Comparison of ENCODE assay signal across 27 mouse cellular contexts in genomic region chr7:79759766-79760165, GRCm38 (mm10). TPM values are rescaled to one million over a fixed set of nuclear protein-coding genes. Genes with fewer than 3 reads are reported as not detected.
A peak's percentile ranks its signal among the peaks of the same experiment; 100 is the strongest.
DNase-seq lines count a peak whose midpoint lies in the region; ATAC-seq and TF ChIP-seq lines count a peak whose summit lies in the region.
"Had no signal": no experiment of that assay in that cellular context is flagged by ENCODE, and none has a peak within 500 bp of the region (broad histone marks: within the 10 kb centered on the region; RNA-seq: fewer than 3 reads in every experiment).

No protein-coding gene starts in this region.

- ATAC-seq in forebrain, embryonic 16.5 days = no peak
- ATAC-seq: forebrain, embryonic 14.5 days; intestine, embryonic 16.5 days; Patski had no signal

- TF ChIP-seq CTCF in MEL (IDR thresholded peaks at IDR 0.05 in 2 of 3, conservative IDR thresholded peaks at IDR 0.05 in 1 of 3; ENCODE audit: control insufficient read depth in 1 of 3, insufficient read depth in 1 of 3, low read depth in 2 of 3, low read length in 3 of 3, poor library complexity in 1 of 3, severe bottlenecking in 1 of 3) = no peak

- no peaks in the 10 kb centered on the region for H3K27me3 ChIP-seq in MEL (ENCODE audit: control insufficient read depth in 1 of 2, insufficient read depth in 2 of 2, low read length in 2 of 2)
- H3K27me3 ChIP-seq in forebrain, embryonic 16.5 days (replicated peaks; ENCODE audit: control insufficient read depth, insufficient read depth, low read length) = no peaks in the 10 kb centered on the region
- H3K27me3 ChIP-seq: heart, embryonic 13.5 days; hindbrain, embryonic 12.5 days; hindbrain, embryonic 15.5 days; Patski had no signal

- no peak overlapping the region for H3K4me3 ChIP-seq in MEL (ENCODE audit: control insufficient read depth in 1 of 2, insufficient read depth in 1 of 2, low read depth in 2 of 2, low read length in 2 of 2)
- H3K4me3 ChIP-seq in forebrain, embryonic 16.5 days (replicated peaks; ENCODE audit: low read length) = no peak overlapping the region
- H3K4me3 ChIP-seq: heart, adult 2 months; heart, embryonic 10.5 days; heart, embryonic 13.5 days; hindbrain, embryonic 12.5 days; hindbrain, embryonic 15.5 days had no signal

- 0 out of 2 replicates have a peak overlapping the region, but pooled peaks have one; percentile 1 for H3K27ac ChIP-seq in MEL (ENCODE audit: control insufficient read depth, low read depth, low read length)
- no peak overlapping the region for H3K27ac ChIP-seq in forebrain, embryonic 16.5 days (ENCODE audit: low read length)
- H3K27ac ChIP-seq: heart, adult 2 months; heart, embryonic 10.5 days; heart, embryonic 13.5 days; hindbrain, embryonic 12.5 days; hindbrain, embryonic 15.5 days had no signal

- TF ChIP-seq POLR2A in MEL (IDR thresholded peaks at IDR 0.05; ENCODE audit: control insufficient read depth in 1 of 2, insufficient read depth in 1 of 2, low read depth in 1 of 2, low read length in 2 of 2, poor library complexity in 1 of 2) = no peak

- TF ChIP-seq RAD21 in MEL (IDR thresholded peaks at IDR 0.05; ENCODE audit: low read depth, low read length) = no peak

- peak; percentile 43 to 51; a peak in 2 of 4 replicates for TF ChIP-seq EP300 in MEL (IDR thresholded peaks at IDR 0.05; ENCODE audit: low read depth in 1 of 2, low read length in 2 of 2)

- peaks cover 0 to 24% of the 10 kb centered on the region in 2 experiments; a peak in 2 of 4 replicates for H3K36me3 ChIP-seq in MEL (ENCODE audit: control insufficient read depth in 1 of 2, insufficient read depth in 2 of 2, low read length in 2 of 2)
- no peaks in the 10 kb centered on the region for H3K36me3 ChIP-seq in forebrain, embryonic 16.5 days (ENCODE audit: control insufficient read depth, insufficient read depth)
- H3K36me3 ChIP-seq: heart, embryonic 10.5 days; heart, embryonic 13.5 days; hindbrain, embryonic 12.5 days; hindbrain, embryonic 15.5 days had no signal

- no peaks in the 10 kb centered on the region for H3K79me2 ChIP-seq in MEL (ENCODE audit: control insufficient read depth, insufficient read depth, low read length, poor library complexity)

- peaks cover 11 to 20% of the 10 kb centered on the region in 2 experiments for H3K4me1 ChIP-seq in MEL (ENCODE audit: control insufficient read depth in 1 of 2, insufficient read depth in 2 of 2, low read length in 2 of 2)
- H3K4me1 ChIP-seq in forebrain, embryonic 16.5 days (replicated peaks; ENCODE audit: control insufficient read depth, insufficient read depth, low read length) = no peaks in the 10 kb centered on the region
- H3K4me1 ChIP-seq: heart, embryonic 10.5 days; hindbrain, embryonic 12.5 days; hindbrain, embryonic 15.5 days had no signal

- no peak overlapping the region for H3K4me2 ChIP-seq in forebrain, embryonic 16.5 days (ENCODE audit: low read length)
- H3K4me2 ChIP-seq: heart, embryonic 13.5 days; hindbrain, embryonic 12.5 days; hindbrain, embryonic 15.5 days had no signal

- no peaks in the 10 kb centered on the region for H3K9me3 ChIP-seq in MEL (replicated peaks; ENCODE audit: insufficient read depth, low read length)
- H3K9me3 ChIP-seq in forebrain, embryonic 16.5 days (ENCODE audit: control insufficient read depth, low read length) = no peaks in the 10 kb centered on the region
- H3K9me3 ChIP-seq: heart, embryonic 10.5 days; heart, embryonic 13.5 days; hindbrain, embryonic 12.5 days; hindbrain, embryonic 15.5 days had no signal

- no peak overlapping the region for H3K9ac ChIP-seq in MEL (ENCODE audit: control insufficient read depth, low read depth, low read length, poor library complexity, severe bottlenecking)
- H3K9ac ChIP-seq in forebrain, embryonic 16.5 days (replicated peaks; ENCODE audit: low read depth, low read length) = no peak overlapping the region
- H3K9ac ChIP-seq: heart, embryonic 13.5 days; hindbrain, embryonic 12.5 days; hindbrain, embryonic 15.5 days had no signal

- peak; percentile 53 for DNase-seq in 3T3-L1 (ENCODE audit: low read depth, low spot score)
- DNase-seq in CD4-positive helper T cell, adult 2 months (ENCODE audit: low read depth, low spot score) = peak; percentile 48
- DNase-seq in MEL (ENCODE audit: low read depth, low spot score) = peak; percentile 43
- peak; percentile 66 for DNase-seq in fat pad, adult 2 months (ENCODE audit: extremely low read depth, low read depth, low spot score)
- no peak for DNase-seq in heart, adult 11 months
- DNase-seq in right cerebral cortex, adult 18-20 months = no peak
- no peak for DNase-seq in thymus, postnatal 10 days (ENCODE audit: low spot score in 2 of 2)
- DNase-seq: adrenal gland, adult 2 months; adrenal gland, postnatal 14 days; cerebellum, adult 18-20 months; cerebellum, adult 9-10 months; cerebellum, postnatal 14 days; gastrocnemius, postnatal 25 days; heart, adult 2 months had no signal

TF ChIP-seq in MEL, 35 proteins besides CTCF, POLR2A, EP300 and RAD21:
- no peak for TF ChIP-seq ELF1 (IDR thresholded peaks at IDR 0.05; ENCODE audit: low read depth, low read length)
- no peak for TF ChIP-seq CHD1 (IDR thresholded peaks at IDR 0.05; ENCODE audit: low read depth, low read length)
- TF ChIP-seq HCFC1 (IDR thresholded peaks at IDR 0.05; ENCODE audit: low read depth, low read length) = no peak
- TF ChIP-seq BHLHE40 (IDR thresholded peaks at IDR 0.05; ENCODE audit: borderline replicate concordance, low read depth, low read length) = no peak
- TF ChIP-seq GATA1 (IDR thresholded peaks at IDR 0.05; ENCODE audit: low read depth, low read length) = 0 out of 2 replicates have a peak, but pooled peaks have one; percentile 23
- TF ChIP-seq ZNF384 (IDR thresholded peaks at IDR 0.05; ENCODE audit: low read depth, low read length) = no peak
TF ChIP-seq in MEL: peak in this region for 1.

RNA-seq across cellular contexts. Expression of gene Wdr93, which starts 16.8 kb away (rescaled TPM):
- 0.16 and 0.23 TPM in 2 replicates for total RNA-seq in MEL (2012; rRNA removed)
- polyA plus RNA-seq in MEL (2012; ENCODE audit: insufficient read depth in 1 of 2, insufficient read length in 2 of 2, low read depth in 1 of 2, low replicate concordance in 2 of 2, missing spikeins in 1 of 2) = under 1 TPM in 1 of 2 experiments, not detected in 1; 0.40 TPM
- polyA plus RNA-seq in forebrain, embryonic 16.5 days (2015; fragmentation: Nextera tagmentation; extraction: Ambion mirVana) = 0.23 and 0.58 TPM in 2 replicates
- total RNA-seq: gastrocnemius, postnatal 25 days; hematopoietic stem cell, adult 5-6 weeks had no signal

RNA-seq across cellular contexts. Expression of gene Pex11a, which starts 16.8 kb away (rescaled TPM):
- total RNA-seq in MEL (2012; rRNA removed) = 3.4 and 3.9 TPM in 2 replicates
- polyA plus RNA-seq in MEL (2012; ENCODE audit: insufficient read depth in 1 of 2, insufficient read length in 2 of 2, low read depth in 1 of 2, low replicate concordance in 2 of 2, missing spikeins in 1 of 2) = 1 to 10 TPM in 1 of 2 experiments, not detected in 1; 8.7 TPM
- 18.0 and 18.2 TPM in 2 replicates for polyA plus RNA-seq in forebrain, embryonic 16.5 days (2015; fragmentation: Nextera tagmentation; extraction: Ambion mirVana)

RNA-seq across cellular contexts. Expression of gene Plin1, which starts 27.1 kb away (rescaled TPM):
- 0.10 and 0.19 TPM in 2 replicates for total RNA-seq in MEL (2012; rRNA removed)
- polyA plus RNA-seq in MEL (2012; ENCODE audit: insufficient read depth in 1 of 2, insufficient read length in 2 of 2, low read depth in 1 of 2, low replicate concordance in 2 of 2, missing spikeins in 1 of 2) = under 1 TPM in 1 of 2 experiments, not detected in 1; 0.08 TPM
- not detected in 2 replicates for polyA plus RNA-seq in forebrain, embryonic 16.5 days (2015; fragmentation: Nextera tagmentation; extraction: Ambion mirVana)
- total RNA-seq: hematopoietic stem cell, adult 5-6 weeks had no signal
- polyA plus RNA-seq: embryonic facial prominence, embryonic 11.5 days; forebrain, embryonic 14.5 days; heart, embryonic 10.5 days; heart, embryonic 13.5 days; heart, embryonic 16.5 days; hindbrain, embryonic 12.5 days; intestine, embryonic 16.5 days had no signal

RNA-seq across cellular contexts. Expression of gene Mesp1, which starts 33.8 kb away (rescaled TPM):
- total RNA-seq in MEL (2012; rRNA removed) = not detected in 2 replicates
- polyA plus RNA-seq in MEL (2012; ENCODE audit: insufficient read depth in 1 of 2, insufficient read length in 2 of 2, low read depth in 1 of 2, low replicate concordance in 2 of 2, missing spikeins in 1 of 2) = not detected
- not detected in 2 replicates for polyA plus RNA-seq in forebrain, embryonic 16.5 days (2015; fragmentation: Nextera tagmentation; extraction: Ambion mirVana)
- total RNA-seq: adrenal gland, adult 2 months; adrenal gland, postnatal 14 days; gastrocnemius, adult 8-10 months; gastrocnemius, postnatal 25 days; heart, adult 2 months; heart, postnatal 25 days; hematopoietic stem cell, adult 5-6 weeks had no signal
- polyA plus RNA-seq: adrenal gland, adult 2 months; forebrain, embryonic 14.5 days; heart, adult 2 months; heart, embryonic 16.5 days; intestine, embryonic 16.5 days; Patski had no signal

RNA-seq across cellular contexts. Expression of gene Kif7, which starts 44.2 kb away (rescaled TPM):
- total RNA-seq in MEL (2012; rRNA removed) = 12.1 and 13.1 TPM in 2 replicates
- polyA plus RNA-seq in MEL (2012; ENCODE audit: insufficient read depth in 1 of 2, insufficient read length in 2 of 2, low read depth in 1 of 2, low replicate concordance in 2 of 2, missing spikeins in 1 of 2) = 10 to 100 TPM in 1 of 2 experiments, not detected in 1; 15.6 TPM
- polyA plus RNA-seq in forebrain, embryonic 16.5 days (2015; fragmentation: Nextera tagmentation; extraction: Ambion mirVana) = 2.3 TPM in 2 replicates

Comparison
In these comparisons a context has a peak if more than half of its experiments do, and no peak if none do; other contexts are left out.
1. DNase-seq: peak in 3T3-L1 (single experiment), CD4-positive helper T cell, adult 2 months (single experiment), MEL (single experiment) and fat pad, adult 2 months (single experiment); none in heart, adult 11 months (single experiment), right cerebral cortex, adult 18-20 months (single experiment) and thymus, postnatal 10 days (0 of 2).